Mouse (Mus musculus): ENCODE data around the gene Cacna1a. TPM values are rescaled to one million over a fixed set of nuclear protein-coding genes. Genes with fewer than 3 reads are reported as not detected.

The Cacna1a gene
- polyA plus RNA-seq, 1 experiment from 2014 or later, result 15.7 TPM

DNA sequence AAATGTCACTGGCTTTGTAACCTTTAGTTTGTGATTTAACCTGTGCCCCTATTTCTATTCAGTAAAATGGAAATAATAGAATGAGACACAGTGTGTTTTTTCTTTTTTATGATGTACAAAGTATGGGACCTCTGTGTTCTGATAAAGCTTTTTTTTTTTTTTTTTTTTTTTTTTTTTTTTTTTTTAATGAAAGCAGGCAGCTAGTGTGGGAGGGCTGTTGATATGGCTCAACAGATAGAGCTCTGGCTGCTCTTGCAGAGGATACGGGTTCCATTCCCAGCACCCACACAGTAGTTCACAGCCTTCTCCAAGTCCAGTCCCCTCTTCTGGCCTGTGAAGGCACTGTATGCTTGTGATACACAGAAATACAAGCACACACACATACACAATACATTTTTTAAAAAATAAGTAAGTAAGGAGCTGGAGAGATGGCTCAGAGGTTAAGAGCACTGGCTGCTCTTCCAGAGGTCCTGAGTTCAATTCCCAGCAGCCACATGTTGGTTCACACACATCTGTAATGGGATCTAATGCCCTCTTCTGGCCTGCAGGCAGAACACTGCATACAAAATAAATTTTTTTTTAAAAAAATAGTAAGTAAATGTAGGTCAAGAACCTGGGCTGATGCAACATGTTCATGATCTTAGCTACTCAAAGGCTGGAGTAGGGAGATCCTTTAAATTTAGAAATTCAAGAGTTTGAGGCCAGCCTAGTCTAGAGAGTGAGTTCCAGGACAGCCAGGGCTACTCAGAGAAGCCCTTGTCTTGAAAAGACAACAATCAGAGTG is 253.5 kb downstream of the Cacna1a start:
- Histone ChIP-seq H3K27ac (no peak overlapping the region), H3K4me3 (ENCODE audit: inconsistent target) (no peak overlapping the region), H3K36me3 (ENCODE audit: inconsistent target) (no peaks in the 10 kb centered on the region), H3K79me2 (ENCODE audit: inconsistent target) (no peaks in the 10 kb centered on the region)
- 100% methylated on average over 1 of the region's 1 CpGs for WGBS (ENCODE audit: missing documents)

DNA sequence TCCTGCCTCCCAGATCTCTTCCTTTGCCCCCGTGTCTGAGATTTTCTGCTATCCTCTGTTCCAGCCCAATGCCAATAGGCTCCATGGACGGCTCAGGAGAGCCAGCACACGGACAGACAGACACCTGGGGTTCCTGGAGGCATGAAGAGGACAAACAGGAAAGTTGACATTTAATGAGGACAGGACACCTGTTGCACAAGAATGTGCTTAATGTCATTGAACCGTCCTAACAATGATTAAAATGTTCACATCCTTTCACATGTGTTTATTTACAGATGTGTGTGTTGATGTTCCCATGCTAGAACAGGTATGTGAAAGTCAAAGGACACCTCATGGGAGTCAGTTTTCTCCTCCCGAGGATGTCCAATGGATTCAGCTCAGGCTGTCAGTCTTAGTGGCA is 254.8 kb downstream of the Cacna1a start:
- Histone ChIP-seq H3K79me2 (ENCODE audit: inconsistent target) (no peaks in the 10 kb centered on the region), H3K27ac (no peak overlapping the region)
- WGBS (ENCODE audit: missing documents), result 86% methylated on average over 5 of the region's 5 CpGs

DNA sequence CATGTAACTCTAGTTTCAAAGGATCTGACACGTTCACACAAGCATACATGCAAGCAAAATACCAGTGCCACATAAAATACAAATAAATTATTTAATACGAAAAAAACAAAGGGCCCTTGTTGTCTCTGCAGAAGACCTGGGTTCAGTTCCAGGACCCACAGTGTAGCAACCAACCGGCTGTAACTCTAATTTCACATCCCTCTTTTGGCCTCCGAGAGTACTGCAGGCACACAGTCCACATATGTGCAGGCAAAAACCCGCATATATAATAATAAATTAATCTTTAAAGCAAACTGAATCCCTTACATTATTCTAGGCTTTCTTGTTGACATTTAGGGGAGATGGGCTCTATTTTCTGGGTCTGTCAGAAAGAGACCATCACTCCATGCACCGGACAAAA is 258.6 kb downstream of the Cacna1a start:
- no peaks in the 10 kb centered on the region for H3K36me3 ChIP-seq (ENCODE audit: inconsistent target)
- H3K79me2 ChIP-seq (ENCODE audit: inconsistent target), result no peaks in the 10 kb centered on the region
- WGBS (ENCODE audit: missing documents), result 50% methylated on average over 6 of the region's 6 CpGs

More for the DNA sequence above, 254.8 kb downstream of the Cacna1a start:
- Histone ChIP-seq H3K4me3 (ENCODE audit: inconsistent target) (no peak overlapping the region), H3K36me3 (ENCODE audit: inconsistent target) (no peaks in the 10 kb centered on the region)

DNA sequence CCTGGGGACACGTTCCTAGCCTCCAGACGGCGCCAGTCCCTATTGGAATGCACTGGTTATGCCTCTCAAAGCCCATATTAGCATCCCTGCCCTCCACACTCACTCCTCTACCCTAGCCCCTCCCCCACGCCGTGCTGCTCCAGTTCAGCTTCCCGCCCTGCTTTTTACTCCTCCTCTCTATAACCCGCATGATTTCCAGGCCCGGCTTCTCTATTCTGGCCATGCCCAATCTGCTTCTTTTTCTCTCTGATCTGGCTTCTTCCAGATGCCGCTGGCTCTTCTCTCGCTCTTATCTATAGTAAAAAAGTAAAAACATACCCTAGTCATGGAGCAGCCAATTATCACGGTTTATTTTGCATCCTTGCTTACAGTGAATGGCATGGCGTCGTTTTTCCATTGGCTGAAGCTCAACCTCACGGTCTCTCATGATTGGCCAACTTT is 259.2 kb downstream of the Cacna1a start:
- 39% methylated on average over 14 of the region's 14 CpGs for WGBS (ENCODE audit: missing documents)

More for the DNA sequence above, 258.6 kb downstream of the Cacna1a start:
- Histone ChIP-seq H3K27ac (no peak overlapping the region), H3K4me3 (ENCODE audit: inconsistent target) (no peak overlapping the region)

DNA sequence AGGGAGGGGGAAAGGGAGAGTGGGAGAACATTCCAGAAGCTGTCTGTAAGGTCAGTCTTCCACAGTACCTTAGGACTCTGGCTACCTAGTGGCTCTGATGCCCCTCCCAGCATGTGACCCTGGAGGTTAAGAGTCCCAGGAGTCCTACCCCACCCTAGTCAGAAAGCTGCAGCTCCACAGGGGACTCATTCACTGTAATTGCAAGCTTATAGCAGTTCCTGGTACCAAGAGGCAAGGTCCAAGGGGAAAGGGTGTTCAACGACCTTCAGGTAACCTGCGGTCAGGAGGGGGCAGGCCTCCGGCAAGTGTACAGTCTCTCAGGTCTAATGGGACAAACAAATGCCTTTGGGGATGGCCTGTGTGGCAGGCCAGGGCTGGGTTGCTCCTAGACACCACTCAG is 262.0 kb downstream of the Cacna1a start:
- 94% methylated on average over 3 of the region's 3 CpGs for WGBS (ENCODE audit: missing documents)
- H3K79me2 ChIP-seq (ENCODE audit: inconsistent target), result no peaks in the 10 kb centered on the region
- H3K4me3 ChIP-seq (ENCODE audit: inconsistent target), result no peak overlapping the region
- H3K36me3 ChIP-seq (ENCODE audit: inconsistent target), result no peaks in the 10 kb centered on the region
- H3K27ac ChIP-seq, result no peak overlapping the region

More for the DNA sequence above, 259.2 kb downstream of the Cacna1a start:
- Histone ChIP-seq H3K79me2 (ENCODE audit: inconsistent target) (no peaks in the 10 kb centered on the region), H3K4me3 (ENCODE audit: inconsistent target) (no peak overlapping the region), H3K36me3 (ENCODE audit: inconsistent target) (no peaks in the 10 kb centered on the region), H3K27ac (no peak overlapping the region)

DNA sequence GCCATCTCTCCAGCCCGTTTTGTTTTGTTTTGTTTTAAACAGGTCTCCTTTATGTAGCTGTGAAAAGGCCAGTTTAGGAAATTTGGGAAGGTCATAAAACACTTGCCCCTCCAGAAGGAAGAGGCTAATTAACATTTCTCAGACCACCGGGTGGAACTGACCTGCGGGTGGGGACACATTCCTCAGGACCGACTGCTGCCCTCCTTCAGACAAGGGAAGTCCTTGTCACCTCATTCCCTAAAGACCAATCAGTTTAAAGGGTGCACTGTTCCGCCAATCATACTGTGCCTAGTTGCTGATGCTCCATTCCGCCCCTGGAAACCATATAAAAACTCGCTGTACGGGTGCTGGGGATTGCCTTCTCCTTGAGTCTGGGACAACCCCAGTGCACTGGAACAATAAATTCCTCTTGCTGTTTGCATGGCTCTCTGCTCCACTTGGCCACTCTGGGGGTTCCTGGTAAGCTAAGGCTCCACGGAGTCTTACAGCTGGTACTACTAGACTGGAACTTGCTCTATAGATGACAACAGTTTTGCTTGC is 264.9 kb downstream of the Cacna1a start:
- H3K27ac ChIP-seq, result no peak overlapping the region

DNA sequence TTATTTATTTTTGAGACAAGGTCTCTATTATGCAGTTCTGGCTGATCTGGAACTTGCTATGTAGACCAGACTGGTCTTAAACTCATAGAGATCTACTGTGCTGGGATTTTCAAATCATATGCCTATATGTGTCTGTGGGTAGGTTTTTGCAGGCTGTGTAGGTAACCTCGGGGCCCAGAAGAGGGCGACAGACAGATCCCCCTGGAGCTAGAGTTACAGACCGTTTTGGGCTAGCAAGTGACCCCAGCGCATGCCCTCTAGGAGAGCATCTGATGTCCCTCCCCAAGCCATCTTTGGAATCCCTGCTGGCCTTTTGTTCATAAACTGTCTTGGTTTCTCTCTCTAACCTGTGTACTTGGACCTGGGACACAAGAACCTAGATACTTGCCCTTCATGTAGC is 266.4 kb downstream of the Cacna1a start:
- H3K27ac ChIP-seq, result no peak overlapping the region
- H3K36me3 ChIP-seq (ENCODE audit: inconsistent target), result no peaks in the 10 kb centered on the region
- H3K79me2 ChIP-seq (ENCODE audit: inconsistent target), result no peaks in the 10 kb centered on the region
- H3K4me3 ChIP-seq (ENCODE audit: inconsistent target), result no peak overlapping the region
- WGBS (ENCODE audit: missing documents), result 63% methylated on average over 4 of the region's 4 CpGs

More for the DNA sequence above, 264.9 kb downstream of the Cacna1a start:
- no peaks in the 10 kb centered on the region for H3K36me3 ChIP-seq (ENCODE audit: inconsistent target)
- H3K4me3 ChIP-seq (ENCODE audit: inconsistent target), result no peak overlapping the region
- WGBS (ENCODE audit: missing documents), result 85% methylated on average over 9 of the region's 9 CpGs
- H3K79me2 ChIP-seq (ENCODE audit: inconsistent target), result no peaks in the 10 kb centered on the region

DNA sequence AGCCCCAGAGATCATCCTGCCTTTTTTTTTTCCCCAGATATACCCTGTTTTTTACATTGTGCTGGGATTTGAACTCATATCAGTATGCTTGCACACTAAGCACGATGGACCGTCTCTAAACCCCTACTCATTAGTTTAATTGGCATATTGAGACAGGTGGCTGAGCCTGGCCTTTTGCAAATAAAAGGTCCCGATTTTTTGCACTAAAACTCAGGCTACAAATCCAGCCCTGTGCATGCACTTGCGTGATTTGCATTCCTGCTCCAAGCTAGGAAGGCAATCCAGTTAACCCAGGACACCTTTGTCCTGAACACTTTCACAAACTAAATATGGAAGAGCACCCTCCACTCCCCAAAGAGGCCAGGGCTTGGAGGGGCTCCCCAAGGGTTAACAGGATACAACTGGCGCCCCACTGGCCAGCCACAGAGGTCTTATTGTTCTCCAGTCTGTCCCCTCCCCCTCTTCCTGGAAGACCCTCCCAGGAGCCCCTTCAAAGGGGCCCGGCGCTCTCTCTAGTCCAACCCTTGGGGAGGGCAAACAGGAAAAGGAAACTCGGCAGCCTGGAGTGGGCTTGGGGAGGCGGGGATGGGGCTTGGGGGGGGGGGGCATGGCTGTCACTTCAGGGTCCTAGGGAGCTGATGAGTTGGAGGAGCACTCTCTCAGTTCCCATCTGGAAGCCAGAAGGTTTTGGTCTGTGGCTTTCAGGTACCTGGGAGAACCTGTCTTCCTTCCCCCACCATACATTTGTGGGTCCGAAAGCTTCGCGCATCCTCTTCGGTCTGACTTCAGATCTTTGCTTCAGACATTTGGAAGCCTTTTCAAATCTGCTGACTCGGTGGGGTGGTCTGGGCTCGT is 267.3 kb downstream of the Cacna1a start:
- H3K27ac ChIP-seq, result no peak overlapping the region

DNA sequence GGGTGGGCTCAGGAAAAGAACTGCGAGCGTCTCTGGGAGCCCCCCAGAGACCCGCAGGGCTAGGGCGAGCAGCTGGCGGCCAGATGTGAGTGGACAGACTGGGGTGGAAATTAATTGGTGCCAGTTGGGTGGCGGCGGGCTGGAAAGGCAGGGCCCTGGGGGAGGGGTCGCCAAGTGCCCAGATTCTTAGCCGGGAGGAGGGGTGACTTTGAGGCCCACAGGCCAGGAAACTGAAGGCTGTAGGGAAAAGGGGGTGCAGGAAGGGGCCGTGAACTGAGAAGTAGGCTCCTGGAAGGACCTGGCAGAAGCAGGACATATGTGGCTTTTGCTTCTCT is 267.9 kb downstream of the Cacna1a start:
- Histone ChIP-seq H3K36me3 (ENCODE audit: inconsistent target) (no peaks in the 10 kb centered on the region), H3K27ac (no peak overlapping the region), H3K79me2 (ENCODE audit: inconsistent target) (peaks cover 5% of the 10 kb centered on the region; the same call in 1 of the 2 replicates), H3K4me3 (ENCODE audit: inconsistent target) (no peak overlapping the region)
- WGBS (ENCODE audit: missing documents), result 23% methylated on average over 10 of the region's 10 CpGs

More for the DNA sequence above, 267.3 kb downstream of the Cacna1a start:
- 41% methylated on average over 11 of the region's 15 CpGs for WGBS (ENCODE audit: missing documents)
- Histone ChIP-seq H3K36me3 (ENCODE audit: inconsistent target) (no peaks in the 10 kb centered on the region), H3K4me3 (ENCODE audit: inconsistent target) (no peak overlapping the region), H3K79me2 (ENCODE audit: inconsistent target) (no peaks in the 10 kb centered on the region)

DNA sequence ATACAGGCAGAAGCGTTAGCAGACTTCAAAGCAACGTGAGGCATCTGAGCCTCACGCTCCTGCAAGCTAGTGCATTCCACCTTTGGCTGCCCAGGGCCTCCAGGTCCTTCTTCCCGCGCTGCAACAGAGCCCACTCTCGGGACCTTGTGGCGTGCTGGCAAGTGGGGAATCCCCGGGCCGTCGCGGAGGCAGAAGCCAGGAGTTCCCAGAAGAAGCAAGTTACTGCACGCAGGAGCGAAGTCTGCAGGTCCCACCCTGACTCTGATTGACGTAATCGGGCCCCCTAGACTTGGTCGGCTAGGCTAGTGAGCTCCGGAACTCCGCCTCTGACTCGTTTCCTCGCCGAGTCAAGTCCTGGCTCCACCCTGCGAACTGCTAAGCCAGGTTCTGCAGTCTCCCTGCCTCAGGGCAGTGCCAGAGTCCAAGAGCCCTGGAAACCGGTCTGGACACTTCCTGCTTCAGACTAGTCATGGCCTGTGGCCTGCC is 268.4 kb downstream of the Cacna1a start:
- WGBS (ENCODE audit: missing documents), result 2% methylated on average over 23 of the region's 23 CpGs
- Histone ChIP-seq H3K4me3 (ENCODE audit: inconsistent target) (peak overlapping the region; percentile 8; the same call in 1 of the 2 replicates), H3K79me2 (ENCODE audit: inconsistent target) (peaks cover 10% of the 10 kb centered on the region; the same call in 1 of the 2 replicates), H3K36me3 (ENCODE audit: inconsistent target) (no peaks in the 10 kb centered on the region), H3K27ac (no peak overlapping the region)

DNA sequence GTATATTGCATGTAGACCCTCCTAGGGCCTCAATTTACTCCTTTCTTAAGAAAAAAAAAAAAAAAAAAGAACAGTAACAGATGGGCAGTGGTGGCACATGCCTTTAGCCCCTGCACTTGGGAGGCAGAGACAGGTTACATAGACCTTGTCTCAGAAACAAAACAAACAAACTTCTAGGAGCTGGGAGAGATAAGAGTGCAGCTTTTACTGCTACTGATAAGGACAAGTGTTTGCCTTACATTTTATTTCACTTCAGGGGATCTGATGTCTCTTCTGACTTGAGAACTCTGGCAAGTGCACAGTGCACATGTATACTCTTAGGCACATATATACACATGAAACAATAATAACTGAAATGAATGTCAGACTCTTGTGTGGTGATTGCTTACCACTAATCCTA is 269.0 kb downstream of the Cacna1a start:
- Histone ChIP-seq H3K27ac (no peak overlapping the region), H3K36me3 (ENCODE audit: inconsistent target) (no peaks in the 10 kb centered on the region), H3K79me2 (ENCODE audit: inconsistent target) (peaks cover 13% of the 10 kb centered on the region; the same call in 1 of the 2 replicates), H3K4me3 (ENCODE audit: inconsistent target) (no peak overlapping the region)

DNA sequence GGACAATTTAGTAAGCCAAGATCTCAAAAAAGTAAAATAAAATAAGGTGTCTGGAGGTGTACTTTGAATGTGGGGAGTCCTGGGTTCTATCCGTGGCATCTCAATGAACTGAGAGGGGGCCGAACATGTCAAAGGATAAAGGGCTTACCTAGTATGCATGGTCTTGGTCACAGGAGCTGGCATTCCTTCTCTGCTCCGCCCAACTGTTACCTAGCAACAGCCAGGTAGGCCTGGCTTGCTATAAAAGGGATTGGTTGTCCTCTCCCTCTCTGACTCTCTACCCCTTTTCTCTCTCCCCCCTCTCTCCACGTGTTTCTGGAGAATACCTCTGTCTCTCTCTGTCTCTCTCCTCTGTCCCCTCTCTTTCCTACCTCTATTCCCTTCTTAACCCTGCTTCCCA is 269.4 kb downstream of the Cacna1a start:
- no peak overlapping the region for H3K4me3 ChIP-seq (ENCODE audit: inconsistent target)
- no peaks in the 10 kb centered on the region for H3K36me3 ChIP-seq (ENCODE audit: inconsistent target)
- H3K27ac ChIP-seq, result no peak overlapping the region
- peaks cover 16% of the 10 kb centered on the region; the same call in 1 of the 2 replicates for H3K79me2 ChIP-seq (ENCODE audit: inconsistent target)
- 95% methylated on average over 3 of the region's 4 CpGs for WGBS (ENCODE audit: missing documents)

DNA sequence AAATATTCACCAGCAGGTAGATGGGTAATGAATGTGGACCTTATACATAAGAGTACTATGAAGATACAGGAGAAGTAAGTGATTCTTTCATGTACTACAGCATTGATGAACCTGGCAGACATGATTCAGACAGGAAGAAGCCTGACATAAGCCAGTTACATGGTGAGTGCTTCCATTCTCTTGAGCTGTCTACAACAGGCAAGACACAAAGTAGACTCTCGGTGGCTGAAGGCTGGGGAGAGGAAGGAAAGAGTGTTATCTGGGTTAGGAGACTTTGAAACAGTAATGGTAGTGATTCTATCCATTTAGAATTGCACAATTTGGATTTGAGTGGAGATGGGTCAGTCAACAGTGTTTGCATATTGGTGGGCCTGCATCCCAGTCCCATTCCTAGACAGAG is 270.7 kb downstream of the Cacna1a start:
- Histone ChIP-seq H3K36me3 (ENCODE audit: inconsistent target) (no peaks in the 10 kb centered on the region), H3K4me3 (ENCODE audit: inconsistent target) (no peak overlapping the region), H3K79me2 (ENCODE audit: inconsistent target) (peaks cover 16% of the 10 kb centered on the region; the same call in 1 of the 2 replicates), H3K27ac (no peak overlapping the region)
- 75% methylated on average over 1 of the region's 1 CpGs for WGBS (ENCODE audit: missing documents)

DNA sequence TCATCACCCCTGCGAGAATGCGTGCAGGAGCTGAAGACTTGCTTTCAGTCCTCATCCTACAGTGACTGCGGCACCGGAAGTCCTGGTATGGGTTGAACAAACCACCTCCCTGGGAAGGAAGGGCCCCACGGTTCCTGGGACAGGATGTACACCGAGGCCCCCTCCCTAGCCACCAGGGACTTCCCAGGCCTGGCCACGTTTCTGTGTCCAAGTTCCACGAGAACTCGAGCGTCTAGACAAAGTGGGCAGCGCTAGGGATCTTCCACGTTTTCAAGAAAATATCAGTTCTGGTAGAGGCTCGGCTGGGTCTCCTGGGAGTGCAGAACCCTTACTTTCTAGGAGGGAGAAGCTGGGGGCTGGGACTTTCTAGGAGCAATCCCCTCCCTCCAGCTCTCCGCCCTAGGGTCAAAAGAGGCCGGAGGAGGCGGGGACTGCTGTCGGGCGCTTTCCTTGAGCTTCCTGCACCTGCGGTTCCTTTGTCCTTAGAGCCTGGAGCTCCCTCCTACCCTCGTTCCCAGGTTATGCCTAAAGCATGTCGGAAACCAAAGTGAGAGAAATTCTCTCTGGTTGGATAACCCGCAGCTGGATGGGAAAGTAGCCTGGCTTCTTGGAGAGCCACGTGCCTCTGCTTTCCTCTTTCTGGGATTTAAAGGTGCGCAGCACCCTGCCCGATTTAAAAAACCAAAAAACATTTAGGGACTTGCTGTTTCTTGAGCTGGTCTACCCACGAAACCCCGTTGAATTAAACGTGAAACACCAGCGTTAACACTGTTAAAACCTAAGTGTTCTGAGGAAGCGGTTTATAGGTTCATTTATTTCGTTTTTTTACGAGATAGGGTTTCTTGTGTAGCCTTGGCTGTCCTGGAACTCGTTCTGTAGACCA is 271.9 kb downstream of the Cacna1a start:
- Histone ChIP-seq H3K79me2 (ENCODE audit: inconsistent target) (peaks cover 16% of the 10 kb centered on the region; the same call in 1 of the 2 replicates), H3K4me3 (ENCODE audit: inconsistent target) (peak overlapping the region; percentile 56), H3K36me3 (ENCODE audit: inconsistent target) (no peaks in the 10 kb centered on the region), H3K27ac (peak overlapping the region; percentile 89)
- 9% methylated on average over 33 of the region's 33 CpGs for WGBS (ENCODE audit: missing documents)
